Mouse (Mus musculus): ENCODE data around the gene Smc3.

The Smc3 gene

GRCm38 (mm10) chr19:53599757-53600539 lies at the start of gene Smc3:
Smc3 (plus strand) TSS chr19:53600398.
- DNase-seq = peak; percentile 99 to 100

GRCm38 (mm10) chr19:53550972-53551371 lies 49.2 kb upstream of the Smc3 start:
- no peak for DNase-seq

GRCm38 (mm10) chr19:53552216-53552786 lies 47.9 kb upstream of the Smc3 start:
- no peak for DNase-seq

- DNase-seq = no peak
These were observed 47.4 kb upstream of the Smc3 start for GRCm38 (mm10) chr19:53552795-53553194.

- DNase-seq = no peak
These were observed 45.8 kb upstream of the Smc3 start for GRCm38 (mm10) chr19:53554402-53554801.

- no peak for DNase-seq
These were observed 45.1 kb upstream of the Smc3 start for GRCm38 (mm10) chr19:53554981-53555616.

- DNase-seq = no peak
These were observed 43.4 kb upstream of the Smc3 start for GRCm38 (mm10) chr19:53556841-53557240.

- no peak for DNase-seq
These were observed 42.8 kb upstream of the Smc3 start for GRCm38 (mm10) chr19:53557267-53557936.

GRCm38 (mm10) chr19:53560436-53560835 lies 39.8 kb upstream of the Smc3 start:
- DNase-seq = no peak

GRCm38 (mm10) chr19:53564174-53564573 lies 36.0 kb upstream of the Smc3 start:
- no peak for DNase-seq

GRCm38 (mm10) chr19:53565565-53566277 lies 34.5 kb upstream of the Smc3 start:
- no peak for DNase-seq

- DNase-seq = no peak
These were observed 32.3 kb upstream of the Smc3 start for GRCm38 (mm10) chr19:53567864-53568263.

GRCm38 (mm10) chr19:53568553-53568952 lies 31.6 kb upstream of the Smc3 start:
- DNase-seq = no peak

- no peak for DNase-seq
These were observed 29.1 kb upstream of the Smc3 start for GRCm38 (mm10) chr19:53571056-53571455.

GRCm38 (mm10) chr19:53571501-53572428 lies 28.4 kb upstream of the Smc3 start:
- no peak for DNase-seq

- DNase-seq = no peak
These were observed 27.6 kb upstream of the Smc3 start for GRCm38 (mm10) chr19:53572607-53573006.

- no peak for DNase-seq
These were observed 27.0 kb upstream of the Smc3 start for GRCm38 (mm10) chr19:53573151-53573550.

GRCm38 (mm10) chr19:53574131-53574530 lies 26.1 kb upstream of the Smc3 start:
- no peak for DNase-seq

- DNase-seq = no peak
These were observed 25.7 kb upstream of the Smc3 start for GRCm38 (mm10) chr19:53574546-53574945.

- no peak for DNase-seq
These were observed 24.7 kb upstream of the Smc3 start for GRCm38 (mm10) chr19:53575296-53576010.

- no peak for DNase-seq
These were observed 24.1 kb upstream of the Smc3 start for GRCm38 (mm10) chr19:53576061-53576460.

Data from spleen, adult 18-20 months (tissue).